Mouse (Mus musculus): ENCODE data around the gene Cltc. TPM values are rescaled to one million over a fixed set of nuclear protein-coding genes. Genes with fewer than 3 reads are reported as not detected.

Gene Cltc
- total and polyA plus RNA-seq, 2 experiments from 2014 or later, result 122 to 383 TPM

GRCm38 (mm10) chr11:86760357-86760756 is 3.0 kb upstream of the Cltc start:
- TF ChIP-seq CTCF (IDR thresholded peaks at IDR 0.05; ENCODE audit: low read depth), result no peak
- H3K36me3 ChIP-seq (ENCODE audit: insufficient read depth), result no peaks in the 10 kb centered on the region
- no peaks in the 10 kb centered on the region for H3K27me3 ChIP-seq (ENCODE audit: insufficient read depth, low read length)
- no peak overlapping the region for H3K4me2 ChIP-seq (ENCODE audit: low read depth)
- no peak overlapping the region for H3K9ac ChIP-seq
- H3K4me3 ChIP-seq (ENCODE audit: low read depth, low read length), result no peak overlapping the region
- H3K9me3 ChIP-seq (ENCODE audit: low read length), result no peaks in the 10 kb centered on the region
- ATAC-seq (no peak), DNase-seq (no peak)
- no peak overlapping the region for H3K27ac ChIP-seq (ENCODE audit: low read depth, low read length)
- peaks cover 4% of the 10 kb centered on the region; the same call in 1 of the 2 replicates for H3K4me1 ChIP-seq (ENCODE audit: insufficient read depth)

DNA sequence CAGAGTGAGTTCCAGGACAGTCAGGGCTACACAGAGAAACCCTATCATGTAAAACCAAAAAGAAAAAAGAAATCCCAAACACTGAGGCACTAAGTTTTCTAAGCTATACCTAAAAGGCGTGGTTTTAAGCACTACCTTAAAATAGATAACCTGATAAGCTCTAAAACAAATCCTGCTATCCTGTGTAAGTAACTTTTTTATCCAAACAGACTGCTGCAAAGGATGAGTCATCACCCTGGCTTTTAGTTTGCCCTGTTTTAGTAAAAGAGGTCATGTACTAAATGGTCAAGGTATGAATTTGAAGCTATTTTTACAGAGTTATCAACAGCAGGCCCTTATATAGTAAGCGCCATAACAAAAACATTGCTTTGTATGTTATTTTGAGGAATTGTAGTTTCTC is 2.5 kb upstream of the Cltc start:
- Histone ChIP-seq H3K27ac (ENCODE audit: low read depth, low read length) (no peak overlapping the region), H3K4me3 (ENCODE audit: low read depth, low read length) (no peak overlapping the region), H3K9ac (no peak overlapping the region), H3K27me3 (ENCODE audit: insufficient read depth, low read length) (no peaks in the 10 kb centered on the region), H3K36me3 (ENCODE audit: insufficient read depth) (no peaks in the 10 kb centered on the region), H3K4me2 (ENCODE audit: low read depth) (no peak overlapping the region), H3K4me1 (ENCODE audit: insufficient read depth) (peaks cover 4% of the 10 kb centered on the region; the same call in 1 of the 2 replicates), H3K9me3 (ENCODE audit: low read length) (no peaks in the 10 kb centered on the region)
- no peak for TF ChIP-seq CTCF (IDR thresholded peaks at IDR 0.05; ENCODE audit: low read depth)
- WGBS, result 95% methylated on average over 2 of the region's 2 CpGs
- ATAC-seq (no peak), DNase-seq (no peak)

DNA sequence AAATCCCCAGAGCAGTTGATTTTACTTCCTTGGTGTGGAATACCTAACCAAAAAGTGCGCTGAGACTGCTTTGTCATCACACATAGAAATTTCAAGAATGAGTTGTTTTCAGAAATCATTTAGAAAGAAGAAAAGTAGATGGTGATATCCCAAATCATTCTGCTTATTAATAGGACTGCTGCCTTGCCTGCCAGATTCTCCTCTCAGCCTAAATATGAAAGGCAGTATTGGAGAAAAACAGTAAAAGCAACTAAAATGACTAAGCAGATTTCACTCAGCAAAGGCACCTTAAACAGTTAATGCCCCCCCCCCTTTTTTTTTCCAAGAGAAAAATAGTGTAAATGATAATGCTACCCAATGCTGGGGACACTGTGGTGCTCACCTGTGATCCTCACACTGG is 1.9 kb upstream of the Cltc start:
- Histone ChIP-seq H3K4me2 (ENCODE audit: low read depth) (no peak overlapping the region), H3K36me3 (ENCODE audit: insufficient read depth) (no peaks in the 10 kb centered on the region), H3K9me3 (ENCODE audit: low read length) (no peaks in the 10 kb centered on the region), H3K9ac (no peak overlapping the region), H3K4me3 (ENCODE audit: low read depth, low read length) (no peak overlapping the region), H3K27ac (ENCODE audit: low read depth, low read length) (no peak overlapping the region), H3K4me1 (ENCODE audit: insufficient read depth) (peaks cover 4% of the 10 kb centered on the region; the same call in 1 of the 2 replicates), H3K27me3 (ENCODE audit: insufficient read depth, low read length) (no peaks in the 10 kb centered on the region)
- ATAC-seq, result no peak
- TF ChIP-seq CTCF (IDR thresholded peaks at IDR 0.05; ENCODE audit: low read depth), result no peak
- 91% methylated on average over 1 of the region's 1 CpGs for WGBS
- no peak for DNase-seq

DNA sequence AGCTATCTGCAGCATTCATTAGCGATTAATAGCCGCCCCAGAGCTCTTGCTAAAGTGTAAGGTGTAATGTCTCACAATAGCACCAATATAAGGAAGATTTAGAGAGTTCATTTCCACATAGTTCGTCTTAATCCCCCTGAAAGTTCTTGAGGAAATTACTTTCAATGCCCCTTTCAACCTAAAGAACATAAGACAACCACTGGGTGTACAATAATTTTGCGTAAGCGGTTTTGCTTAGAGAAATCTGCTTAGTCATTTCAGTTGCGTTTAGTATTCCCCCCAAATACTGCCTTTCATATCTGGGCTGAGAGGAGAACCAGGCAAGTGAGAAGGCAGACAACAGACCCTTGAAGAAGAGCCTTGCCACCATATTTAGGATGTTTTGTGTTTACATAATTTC is 1.2 kb upstream of the Cltc start:
- H3K27me3 ChIP-seq (ENCODE audit: insufficient read depth, low read length), result no peaks in the 10 kb centered on the region
- peak overlapping the region; percentile 100 for H3K4me3 ChIP-seq (ENCODE audit: low read depth, low read length)
- H3K4me1 ChIP-seq (ENCODE audit: insufficient read depth), result peaks cover 4% of the 10 kb centered on the region; the same call in 1 of the 2 replicates
- peak overlapping the region; percentile 97 for H3K27ac ChIP-seq (ENCODE audit: low read depth, low read length)
- WGBS, result 25% methylated on average over 6 of the region's 6 CpGs
- no peaks in the 10 kb centered on the region for H3K9me3 ChIP-seq (ENCODE audit: low read length)
- no peak for DNase-seq
- no peak for TF ChIP-seq CTCF (IDR thresholded peaks at IDR 0.05; ENCODE audit: low read depth)
- H3K36me3 ChIP-seq (ENCODE audit: insufficient read depth), result no peaks in the 10 kb centered on the region
- ATAC-seq, result no peak
- H3K4me2 ChIP-seq (ENCODE audit: low read depth), result peak overlapping the region; percentile 70
- H3K9ac ChIP-seq, result peak overlapping the region; percentile 80

GRCm38 (mm10) chr11:86757142-86757479 is 254 bp downstream of the Cltc start:
- H3K4me1 ChIP-seq (ENCODE audit: insufficient read depth), result peaks cover 4% of the 10 kb centered on the region; the same call in 1 of the 2 replicates
- H3K36me3 ChIP-seq (ENCODE audit: insufficient read depth), result no peaks in the 10 kb centered on the region
- no peak for TF ChIP-seq CTCF (IDR thresholded peaks at IDR 0.05; ENCODE audit: low read depth)
- H3K9ac ChIP-seq, result peak overlapping the region; percentile 96
- no peaks in the 10 kb centered on the region for H3K27me3 ChIP-seq (ENCODE audit: insufficient read depth, low read length)
- DNase-seq, result no peak
- H3K9me3 ChIP-seq (ENCODE audit: low read length), result no peaks in the 10 kb centered on the region
- WGBS, result 2% methylated on average over 18 of the region's 18 CpGs
- peak overlapping the region; percentile 89 for H3K4me2 ChIP-seq (ENCODE audit: low read depth)
- peak; percentile 32 for ATAC-seq
- H3K4me3 ChIP-seq (ENCODE audit: low read depth, low read length), result peak overlapping the region; percentile 100
- H3K27ac ChIP-seq (ENCODE audit: low read depth, low read length), result peak overlapping the region; percentile 97

DNA sequence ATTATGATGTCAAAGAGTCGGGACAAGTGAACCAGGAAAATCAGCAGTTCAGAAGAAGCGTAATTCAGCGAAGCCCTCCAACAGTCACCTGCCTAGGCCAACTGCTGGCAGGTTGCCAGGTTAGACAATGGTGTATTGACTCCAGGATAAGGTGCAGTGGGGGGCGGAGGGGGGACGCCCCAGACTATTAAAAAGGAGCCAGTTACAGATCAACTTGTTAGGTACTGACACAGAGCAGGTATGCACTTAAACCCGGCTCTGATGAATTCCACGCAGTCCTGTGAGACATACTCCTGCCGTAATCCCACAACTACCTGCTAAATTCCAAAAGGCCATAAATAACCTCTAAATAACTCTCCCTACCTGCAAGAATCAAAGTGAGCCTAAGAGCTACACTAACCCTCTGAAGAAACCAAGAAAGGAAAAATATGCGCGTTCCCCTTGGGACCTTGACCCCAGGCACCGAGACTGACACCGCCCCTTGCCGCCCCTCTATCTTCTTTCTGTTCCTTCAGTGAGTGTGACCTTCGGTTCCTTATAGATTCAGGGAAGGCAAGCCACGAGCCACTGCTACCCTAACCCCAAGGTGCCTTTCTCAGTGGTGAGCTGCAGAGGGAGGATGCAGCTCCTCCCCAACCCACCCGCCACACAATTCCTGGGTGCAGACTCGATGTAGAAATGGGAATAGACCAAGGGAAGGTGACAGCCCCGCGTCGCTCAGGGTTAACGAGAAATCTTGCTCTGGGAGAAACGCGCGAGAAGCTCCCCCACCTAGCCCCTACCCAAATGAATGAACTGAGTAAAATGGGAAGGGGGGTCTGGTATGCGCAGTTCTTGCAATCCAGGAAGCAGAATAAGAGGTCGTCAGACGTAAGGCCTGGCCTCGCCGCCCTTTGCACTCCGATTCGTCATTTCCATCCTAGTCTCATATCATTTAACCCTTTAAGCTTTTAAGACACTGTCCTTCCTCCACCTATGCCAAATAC is 916 bp downstream of the Cltc start:
- Histone ChIP-seq H3K36me3 (ENCODE audit: insufficient read depth) (no peaks in the 10 kb centered on the region), H3K4me3 (ENCODE audit: low read depth, low read length) (peak overlapping the region; percentile 100), H3K27ac (ENCODE audit: low read depth, low read length) (peak overlapping the region; percentile 97), H3K4me2 (ENCODE audit: low read depth) (peak overlapping the region; percentile 89), H3K9ac (peak overlapping the region; percentile 96), H3K4me1 (ENCODE audit: insufficient read depth) (peaks cover 4% of the 10 kb centered on the region; the same call in 1 of the 2 replicates), H3K9me3 (ENCODE audit: low read length) (no peaks in the 10 kb centered on the region), H3K27me3 (ENCODE audit: insufficient read depth, low read length) (no peaks in the 10 kb centered on the region)
- no peak for TF ChIP-seq CTCF (IDR thresholded peaks at IDR 0.05; ENCODE audit: low read depth)
- ATAC-seq (peak; percentile 25), DNase-seq (peak; percentile 73)
- 1% methylated on average over 31 of the region's 31 CpGs for WGBS

GRCm38 (mm10) chr11:86752404-86752803 is 5.0 kb downstream of the Cltc start:
- no peak for ATAC-seq
- no peaks in the 10 kb centered on the region for H3K27me3 ChIP-seq (ENCODE audit: insufficient read depth, low read length)
- no peaks in the 10 kb centered on the region for H3K36me3 ChIP-seq (ENCODE audit: insufficient read depth)
- no peak overlapping the region for H3K4me3 ChIP-seq (ENCODE audit: low read depth, low read length)
- DNase-seq, result no peak
- no peak overlapping the region for H3K27ac ChIP-seq (ENCODE audit: low read depth, low read length)
- peaks cover 4% of the 10 kb centered on the region; the same call in 1 of the 2 replicates for H3K4me1 ChIP-seq (ENCODE audit: insufficient read depth)
- H3K4me2 ChIP-seq (ENCODE audit: low read depth), result no peak overlapping the region
- no peak overlapping the region for H3K9ac ChIP-seq
- H3K9me3 ChIP-seq (ENCODE audit: low read length), result no peaks in the 10 kb centered on the region
- no peak for TF ChIP-seq CTCF (IDR thresholded peaks at IDR 0.05; ENCODE audit: low read depth)

Measured in forebrain, postnatal 0 days (tissue).